Mouse (Mus musculus) MEL (cell line): ENCODE measurements around the gene Lman2. TPM values are rescaled to one million over a fixed set of nuclear protein-coding genes. Genes with fewer than 3 reads are reported as not detected.

ENCODE experiments used
- DNase-seq: peaks from one replicate; pipeline ENCODE4 v3.0.0; 2011; ENCODE audit warnings: low read depth, low spot score
- H3K27ac ChIP-seq: 2 replicates; pipeline ENCODE4 v1.5.1; 2012; ENCODE audit warnings: low read depth, mild to moderate bottlenecking, control low read depth, low read length, moderate library complexity; ENCODE audit not compliant: control insufficient read depth
- H3K27me3 ChIP-seq, 2 experiments: fragments of 150-350 bp in 1 of 2; sonication (generic) in 1 of 2; 2 replicates each; pipeline ENCODE4 v1.6.1; 2012; ENCODE audit warnings: low read length in 2 of 2, mild to moderate bottlenecking in 2 of 2, improper control_type of control experiment in 1 of 2, moderate library complexity in 1 of 2; ENCODE audit not compliant: insufficient read depth in 2 of 2, control insufficient read depth in 1 of 2
- H3K36me3 ChIP-seq, 2 experiments: 2 replicates each; pipeline ENCODE4 v1.6.1; 2012 to 2014; ENCODE audit warnings: low read length in 2 of 2, improper control_type of control experiment in 1 of 2, inconsistent platforms in 1 of 2, mild to moderate bottlenecking in 1 of 2; ENCODE audit not compliant: insufficient read depth in 2 of 2, control insufficient read depth in 1 of 2
- H3K4me1 ChIP-seq, 2 experiments: fragments of 150-350 bp in 1 of 2; sonication (generic) in 1 of 2; 2 replicates each; pipeline ENCODE4 v1.6.1; 2012; ENCODE audit warnings: low read length in 2 of 2, improper control_type of control experiment in 1 of 2, mild to moderate bottlenecking in 1 of 2; ENCODE audit not compliant: insufficient read depth in 2 of 2, control insufficient read depth in 1 of 2
- H3K4me3 ChIP-seq, 2 experiments: fragments of 150-350 bp in 1 of 2; sonication (generic) in 1 of 2; 2 replicates each; pipeline ENCODE4 v1.5.1; 2012; ENCODE audit warnings: low read depth in 2 of 2, low read length in 2 of 2, mild to moderate bottlenecking in 2 of 2, moderate library complexity in 2 of 2, control low read depth in 1 of 2, improper control_type of control experiment in 1 of 2; ENCODE audit not compliant: control insufficient read depth in 1 of 2, insufficient read depth in 1 of 2
- H3K79me2 ChIP-seq: 2 replicates; pipeline ENCODE4 v1.6.1; 2012; ENCODE audit warnings: mild to moderate bottlenecking, low read length, moderate library complexity; ENCODE audit not compliant: control insufficient read depth, poor library complexity, insufficient read depth
- H3K9ac ChIP-seq: 2 replicates; pipeline ENCODE4 v1.6.1; 2012; ENCODE audit warnings: low read depth, mild to moderate bottlenecking, control low read depth, low read length, moderate library complexity; ENCODE audit not compliant: control insufficient read depth, poor library complexity, severe bottlenecking
- H3K9me3 ChIP-seq: fragments of 150-350 bp; sonication (generic); replicated peaks from 2 replicates; pipeline ENCODE4 v1.6.1; 2012; ENCODE audit warnings: mild to moderate bottlenecking, low read length, improper control_type of control experiment, moderate library complexity; ENCODE audit not compliant: insufficient read depth
- CTCF ChIP-seq, 3 experiments: IDR thresholded peaks in 2 of 3; conservative IDR thresholded peaks in 1 of 3; 2 replicates each; pipeline ENCODE4 v1.5.1; 2011 to 2012; ENCODE audit warnings: low read length in 3 of 3, low read depth in 2 of 3, mild to moderate bottlenecking in 2 of 3, improper control_type of control experiment in 1 of 3, inconsistent platforms in 1 of 3, mixed read lengths in 1 of 3, moderate library complexity in 1 of 3; ENCODE audit not compliant: control insufficient read depth in 1 of 3, insufficient read depth in 1 of 3, poor library complexity in 1 of 3, severe bottlenecking in 1 of 3
- E2F4 ChIP-seq: IDR thresholded peaks from 2 replicates; pipeline ENCODE4 v1.6.1; 2011; ENCODE audit warnings: low read depth, low read length, improper control_type of control experiment, borderline replicate concordance
- ELF1 ChIP-seq: IDR thresholded peaks from 2 replicates; pipeline ENCODE4 v1.6.1; 2014; ENCODE audit warnings: low read depth, mild to moderate bottlenecking, inconsistent platforms, low read length, improper control_type of control experiment, moderate library complexity
- ETS1 ChIP-seq: IDR thresholded peaks from 2 replicates; pipeline ENCODE4 v1.6.1; 2012; ENCODE audit warnings: low read depth, mild to moderate bottlenecking, inconsistent platforms, low read length, improper control_type of control experiment, moderate library complexity
- GATA1 ChIP-seq: IDR thresholded peaks from 2 replicates; pipeline ENCODE4 v1.6.1; 2011; ENCODE audit warnings: low read depth, low read length, improper control_type of control experiment
- HCFC1 ChIP-seq: IDR thresholded peaks from 2 replicates; pipeline ENCODE4 v1.6.1; 2012; ENCODE audit warnings: low read depth, mild to moderate bottlenecking, inconsistent platforms, low read length, improper control_type of control experiment, moderate library complexity
- MAFK ChIP-seq: IDR thresholded peaks from 2 replicates; pipeline ENCODE4 v1.6.1; 2011; ENCODE audit warnings: low read depth, mild to moderate bottlenecking, low read length, improper control_type of control experiment, borderline replicate concordance
- MXI1 ChIP-seq: IDR thresholded peaks from 2 replicates; pipeline ENCODE4 v1.6.1; 2011; ENCODE audit warnings: mild to moderate bottlenecking, low read depth, low read length, improper control_type of control experiment
- RAD21 ChIP-seq: IDR thresholded peaks from 2 replicates; pipeline ENCODE4 v1.6.1; 2011; ENCODE audit warnings: mild to moderate bottlenecking, low read depth, low read length, improper control_type of control experiment
- SMC3 ChIP-seq: IDR thresholded peaks from 2 replicates; pipeline ENCODE4 v1.6.1; 2011; ENCODE audit warnings: low read depth, low read length, improper control_type of control experiment
- TAL1 ChIP-seq: IDR thresholded peaks from 2 replicates; pipeline ENCODE4 v1.6.1; 2012; ENCODE audit warnings: mild to moderate bottlenecking, inconsistent platforms, low read length, moderate library complexity, mixed read lengths
- TCF12 ChIP-seq: IDR thresholded peaks from 2 replicates; pipeline ENCODE4 v1.6.1; 2014; ENCODE audit warnings: low read depth, mild to moderate bottlenecking, inconsistent platforms, low read length, improper control_type of control experiment, moderate library complexity
- ZC3H11A ChIP-seq: IDR thresholded peaks from 2 replicates; pipeline ENCODE4 v1.6.1; 2012; ENCODE audit warnings: low read depth, mild to moderate bottlenecking, inconsistent platforms, low read length, improper control_type of control experiment
- ZKSCAN1 ChIP-seq: IDR thresholded peaks from 2 replicates; pipeline ENCODE4 v1.6.1; 2012; ENCODE audit warnings: low read depth, mild to moderate bottlenecking, inconsistent platforms, low read length, improper control_type of control experiment, moderate library complexity
- ZMIZ1 ChIP-seq: IDR thresholded peaks from 2 replicates; pipeline ENCODE4 v1.6.1; 2012; ENCODE audit warnings: low read depth, mild to moderate bottlenecking, inconsistent platforms, low read length, improper control_type of control experiment, moderate library complexity
- ZNF384 ChIP-seq: IDR thresholded peaks from 2 replicates; pipeline ENCODE4 v1.6.1; 2012; ENCODE audit warnings: low read depth, mild to moderate bottlenecking, inconsistent platforms, low read length, improper control_type of control experiment
- polyA plus RNA-seq, 2 experiments: library from polyadenylated mRNA; stranded (reverse) in 1 of 2; unstranded in 1 of 2; fragments of >175 nt in 1 of 2; fragments of >200 nt in 1 of 2; gene quantifications; 2 replicates each; pipeline versions ENCODE4 v1.2.1 to v1.2.4; 2012; ENCODE audit warnings: low replicate concordance in 2 of 2, low read depth in 1 of 2; ENCODE audit not compliant: insufficient read length in 2 of 2, insufficient read depth in 1 of 2, missing spikeins in 1 of 2
- total RNA-seq: library from RNA; depleted of rRNA; stranded (reverse); fragments of 300-350 nt; gene quantifications from 2 replicates; pipeline ENCODE4 v1.2.3, GENCODE M21; 2012

The Lman2 gene
- total and polyA plus RNA-seq, 3 experiments: 86.1 to 239 (median 145) TPM

DNA sequence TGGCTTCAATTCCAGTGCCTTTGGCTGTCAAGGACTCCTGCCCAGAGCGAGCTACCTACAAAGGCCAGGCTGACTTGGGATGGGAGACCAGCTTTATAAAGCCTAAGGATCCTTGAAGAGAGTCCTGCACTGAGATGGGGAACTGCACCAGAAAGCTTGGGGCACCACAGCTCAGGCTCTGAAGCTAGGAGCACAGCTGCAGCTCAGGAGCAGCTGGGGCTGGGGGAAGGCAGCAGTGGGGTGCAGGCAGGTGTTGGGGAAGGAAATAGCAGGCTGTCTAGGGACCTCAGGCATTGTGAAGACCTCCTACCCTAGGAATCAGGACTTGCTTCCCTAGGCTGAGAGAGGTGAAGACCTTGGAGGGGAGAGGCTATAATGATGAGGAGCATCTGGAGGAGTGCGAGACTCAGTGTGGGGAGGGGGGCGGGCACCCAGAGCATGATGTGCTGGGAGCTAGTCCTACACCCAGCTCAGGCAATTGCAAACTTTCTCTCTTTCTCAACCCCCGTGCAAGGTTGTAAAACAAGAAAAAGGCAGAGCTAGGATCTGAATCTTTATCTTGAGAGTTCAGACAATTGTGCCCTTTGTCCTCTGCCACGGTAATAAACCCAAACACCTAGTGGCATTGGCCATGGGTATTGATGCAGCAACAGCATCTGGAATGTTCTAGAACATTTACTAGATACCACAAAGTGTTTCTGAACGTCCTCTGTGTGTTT lies 11.8 kb upstream of the Lman2 start:
- no peaks in the 10 kb centered on the region for H3K9me3 ChIP-seq
- TF ChIP-seq TCF12: no peak
- no peak for TF ChIP-seq MXI1
- TF ChIP-seq ELF1: no peak
- H3K79me2 ChIP-seq: peaks cover 8% of the 10 kb centered on the region
- H3K27me3 ChIP-seq: no peaks in the 10 kb centered on the region
- H3K9ac ChIP-seq: no peak overlapping the region
- peaks cover 3 to 36% of the 10 kb centered on the region in 2 experiments; a peak in 3 of 4 replicates for H3K4me1 ChIP-seq
- no peak for DNase-seq
- H3K4me3 ChIP-seq: no peak overlapping the region
- H3K27ac ChIP-seq: no peak overlapping the region
- peaks cover 0 to 19% of the 10 kb centered on the region in 2 experiments; a peak in 2 of 4 replicates for H3K36me3 ChIP-seq

DNA sequence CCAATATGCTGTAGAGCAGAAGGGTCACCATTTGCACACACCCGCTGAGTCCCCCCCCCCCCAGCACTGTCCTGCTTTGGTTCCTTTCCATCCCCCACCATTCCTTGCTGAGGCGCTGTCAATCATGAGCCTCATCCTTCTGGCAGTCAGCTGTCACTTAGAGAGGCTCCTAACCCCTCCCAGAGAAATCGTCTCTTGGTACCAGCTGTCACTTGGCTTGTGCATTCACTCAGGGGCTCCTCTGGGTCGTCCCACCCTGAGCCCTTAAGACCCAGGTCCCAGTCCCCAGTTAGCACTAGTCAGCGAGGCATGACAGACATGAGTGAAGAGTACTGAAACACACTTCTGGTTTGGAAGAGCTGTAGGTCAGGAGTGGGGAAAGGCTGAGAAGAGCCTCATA lies 9.2 kb upstream of the Lman2 start:
- Histone ChIP-seq H3K27ac (no peak overlapping the region), H3K9me3 (no peaks in the 10 kb centered on the region)
- no peak for DNase-seq
- no peak for TF ChIP-seq SMC3
- no peak for TF ChIP-seq HCFC1
- TF ChIP-seq ZC3H11A: no peak
- no peak for TF ChIP-seq E2F4
- TF ChIP-seq RAD21: no peak
- TF ChIP-seq, all 39 proteins: peak for 0
- no peaks in the 10 kb centered on the region for H3K27me3 ChIP-seq
- no peak overlapping the region for H3K9ac ChIP-seq
- H3K79me2 ChIP-seq: peaks cover 8% of the 10 kb centered on the region
- H3K4me1 ChIP-seq: peaks cover 3 to 49% of the 10 kb centered on the region in 2 experiments; a peak in 3 of 4 replicates
- no peak overlapping the region for H3K4me3 ChIP-seq
- peaks cover 0 to 26% of the 10 kb centered on the region in 2 experiments; a peak in 2 of 4 replicates for H3K36me3 ChIP-seq

DNA sequence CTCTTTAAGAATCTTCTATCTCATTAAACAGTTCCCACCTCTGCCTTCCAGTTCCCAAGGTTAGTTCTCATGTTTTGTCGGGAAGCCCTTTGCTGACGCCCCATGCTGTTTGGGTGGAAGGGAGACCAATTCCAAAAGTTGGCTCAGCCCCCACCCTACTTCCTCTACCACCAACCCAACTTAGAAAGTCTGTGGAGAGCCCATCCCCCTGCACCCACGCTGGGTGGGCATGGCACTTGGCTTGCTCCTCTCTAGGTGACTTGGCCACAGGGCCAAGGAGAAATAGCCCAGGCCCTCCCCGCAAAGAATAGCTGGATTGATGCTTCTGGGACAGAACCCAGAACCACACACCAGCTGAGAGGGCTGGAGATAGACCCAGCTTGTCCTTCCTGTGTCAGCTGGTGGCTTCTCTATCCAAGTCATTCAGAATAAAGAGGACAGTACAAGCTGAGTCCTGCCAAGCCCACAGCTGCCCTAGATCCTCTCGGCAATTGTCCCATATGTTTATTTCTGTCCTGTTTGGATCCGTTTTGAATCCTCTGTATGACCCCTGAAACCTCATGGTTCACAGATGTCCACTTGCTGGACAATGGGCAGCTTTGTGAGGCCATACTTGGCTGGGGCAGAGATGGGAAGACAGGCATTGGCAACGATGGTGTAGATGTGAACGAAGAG lies 8.6 kb upstream of the Lman2 start:
- Histone ChIP-seq H3K4me1 (peaks cover 3 to 49% of the 10 kb centered on the region in 2 experiments; a peak in 3 of 4 replicates), H3K9ac (no peak overlapping the region), H3K27ac (no peak overlapping the region), H3K4me3 (no peak overlapping the region), H3K9me3 (no peaks in the 10 kb centered on the region), H3K79me2 (peaks cover 8% of the 10 kb centered on the region), H3K27me3 (no peaks in the 10 kb centered on the region), H3K36me3 (peaks cover 0 to 26% of the 10 kb centered on the region in 2 experiments; a peak in 2 of 4 replicates)
- no peak for TF ChIP-seq HCFC1
- no peak for TF ChIP-seq TAL1
- no peak for TF ChIP-seq ETS1
- no peak for TF ChIP-seq ZKSCAN1
- no peak for TF ChIP-seq MAFK
- TF ChIP-seq GATA1: no peak
- TF ChIP-seq CTCF (IDR thresholded peaks at IDR 0.05 in 2 of 3, conservative IDR thresholded peaks at IDR 0.05 in 1 of 3; ENCODE audit: control insufficient read depth in 1 of 3, insufficient read depth in 1 of 3, low read depth in 2 of 3, low read length in 3 of 3, poor library complexity in 1 of 3, severe bottlenecking in 1 of 3): no peak
- no peak for TF ChIP-seq ZMIZ1
- no peak for TF ChIP-seq ZNF384
- TF ChIP-seq E2F4: no peak
- DNase-seq: no peak
